Mouse (Mus musculus) gastrocnemius, postnatal 36 days (tissue): ENCODE data around the gene Dbi. TPM values are rescaled to one million over a fixed set of nuclear protein-coding genes. Genes with fewer than 3 reads are reported as not detected.
"Not testable (repeated sequence)": the region's sequence is repeated elsewhere in the genome, so short reads cannot be mapped to it uniquely, and the experiment has no call there.

Experiments
- DNase-seq, 2 experiments: peaks; one replicate each; pipeline ENCODE4 v3.0.0; 2022
- intact Hi-C: fragments of 180-260 bp; cut with DNase I; formaldehyde crosslinking; loops from one replicate; pipeline ENCODE4 v1.15.1; 2025
- total RNA-seq, 2 experiments: library from RNA; stranded (reverse); gene quantifications; 2 replicates each; pipeline ENCODE4 v1.2.3; 2021

The Dbi gene
- total RNA-seq, 2 experiments from 2014 or later = 143 to 145 TPM

- DNase-seq = no peak
- intact Hi-C loops = no loop called here
These were observed 1.9 kb upstream of the Dbi start for GRCm38 (mm10) chr1:120122634-120123383.

DNA sequence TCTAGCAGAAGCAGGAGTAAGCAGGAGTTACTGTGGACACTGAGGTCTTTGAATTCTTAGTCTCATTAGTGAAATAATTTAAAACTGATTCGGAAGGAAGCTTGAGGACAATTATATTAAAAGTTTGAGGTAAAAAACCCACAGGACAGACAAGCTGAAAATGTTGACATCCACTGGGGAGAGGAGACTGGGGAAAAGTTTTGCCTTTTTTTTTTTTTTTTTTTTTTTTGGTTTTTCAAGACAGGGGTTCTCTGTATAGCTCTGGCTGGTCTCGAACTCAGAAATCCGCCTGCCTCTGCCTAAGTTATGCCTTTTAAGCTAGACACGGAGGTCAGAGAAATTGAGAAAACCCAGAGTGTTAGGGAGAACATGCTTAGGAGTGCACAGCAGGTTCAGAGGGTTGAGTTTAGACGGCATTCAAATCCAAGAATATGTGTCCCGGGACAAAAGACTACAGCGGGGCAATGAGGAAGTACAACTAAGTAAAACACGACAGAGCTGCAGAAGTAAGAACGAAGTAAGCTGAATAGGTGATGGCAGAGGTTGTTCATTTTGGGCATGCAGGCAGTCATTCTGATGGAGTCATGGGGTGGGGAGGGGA lies 1.2 kb upstream of the Dbi start:
- intact Hi-C loops = no loop called here

GRCm38 (mm10) chr1:120120141-120120968 lies 523 bp downstream of the Dbi start:
- peak; percentile 21 to 45 for DNase-seq
- intact Hi-C loops = no loop called here

More for the DNA sequence above, 1.2 kb upstream of the Dbi start:
- DNase-seq = no peak

GRCm38 (mm10) chr1:120119389-120119788 lies 1.5 kb downstream of the Dbi start:
- intact Hi-C loops = no loop called here
- no peak for DNase-seq

GRCm38 (mm10) chr1:120118854-120119253 lies 2.0 kb downstream of the Dbi start:
- intact Hi-C loops = no loop called here
- DNase-seq = no peak

DNA sequence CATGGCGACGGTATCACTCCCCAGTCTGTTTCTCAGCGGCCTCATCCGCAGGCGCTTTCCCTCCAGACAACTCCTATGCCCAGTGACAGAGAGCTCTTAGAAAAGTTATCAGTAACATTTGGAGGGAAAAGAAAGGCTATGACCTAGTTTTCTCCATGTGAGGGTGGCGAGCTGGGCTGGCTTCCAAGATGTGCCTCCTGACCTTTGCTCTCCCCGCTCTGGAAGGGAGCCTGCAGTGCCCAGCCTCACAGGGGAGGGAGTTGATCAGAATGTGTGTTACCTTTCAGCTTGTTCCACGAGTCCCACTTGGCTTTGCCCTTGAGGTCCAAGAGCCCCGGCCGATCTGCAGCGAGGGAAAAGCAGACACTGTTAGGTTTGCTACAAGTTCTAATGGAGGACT lies 4.8 kb downstream of the Dbi start:
- intact Hi-C loops = no loop called here
- no peak for DNase-seq

GRCm38 (mm10) chr1:120115671-120116081 lies 5.2 kb downstream of the Dbi start:
- DNase-seq = peak; percentile 29 to 53
- intact Hi-C loops = no loop called here

- no peak for DNase-seq
- intact Hi-C loops = no loop called here
These were observed 8.4 kb downstream of the Dbi start for GRCm38 (mm10) chr1:120112251-120113187.

DNA sequence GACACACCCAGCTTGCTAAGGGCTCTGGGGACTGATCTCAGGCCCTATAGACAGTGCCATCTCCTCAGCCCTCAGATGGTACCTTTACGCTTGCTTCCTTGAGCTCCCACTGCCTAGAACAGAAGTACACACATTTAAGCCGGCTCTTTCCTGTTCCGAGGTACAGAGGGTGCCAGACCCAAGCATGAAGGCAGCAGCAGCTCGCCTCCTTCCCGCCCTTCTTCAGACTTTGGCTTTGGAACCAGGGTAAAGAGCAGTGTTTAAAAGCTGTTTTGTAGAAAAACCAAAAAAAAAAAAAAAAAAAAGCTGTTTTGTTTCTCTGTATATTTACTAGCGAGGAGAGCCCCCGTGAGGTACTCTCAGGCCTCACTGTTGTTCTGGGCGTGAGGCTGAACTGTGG lies 9.1 kb downstream of the Dbi start:
- intact Hi-C loops = no loop called here
- DNase-seq = no peak

DNA sequence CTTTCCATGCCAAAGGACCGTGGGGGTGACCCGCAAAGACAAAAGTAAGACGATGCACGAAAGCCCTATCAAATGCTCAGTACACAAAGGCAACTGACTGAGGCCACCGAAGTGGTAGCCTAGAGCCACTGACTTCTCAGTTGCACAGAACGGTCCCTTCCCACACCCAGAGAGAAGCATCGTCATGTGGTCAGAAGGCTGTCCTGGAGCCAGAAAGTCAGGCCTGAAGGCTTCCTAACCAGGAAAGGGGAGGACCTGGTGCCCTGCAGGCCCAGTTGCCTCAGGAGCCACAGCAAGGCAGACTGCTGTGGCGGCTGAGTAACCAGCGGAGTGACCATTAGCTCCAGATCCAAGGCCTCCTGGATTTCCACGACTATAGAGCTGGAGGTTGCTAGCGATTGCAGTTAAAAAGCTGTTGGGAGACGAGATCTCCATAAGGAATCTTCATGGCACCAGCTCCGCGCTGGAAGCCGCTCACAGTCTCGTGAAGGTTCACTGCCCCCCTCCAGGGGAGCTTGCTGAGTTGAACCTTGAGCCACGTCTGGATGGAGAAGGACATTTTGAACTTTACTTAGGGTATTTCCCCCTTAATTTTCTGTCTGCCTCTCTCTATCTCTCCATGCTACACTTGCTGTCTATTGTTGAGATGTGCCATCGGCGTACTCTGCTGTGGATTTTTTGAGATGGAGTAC lies 11.0 kb downstream of the Dbi start:
- intact Hi-C loops = no loop called here
- DNase-seq = no peak

DNA sequence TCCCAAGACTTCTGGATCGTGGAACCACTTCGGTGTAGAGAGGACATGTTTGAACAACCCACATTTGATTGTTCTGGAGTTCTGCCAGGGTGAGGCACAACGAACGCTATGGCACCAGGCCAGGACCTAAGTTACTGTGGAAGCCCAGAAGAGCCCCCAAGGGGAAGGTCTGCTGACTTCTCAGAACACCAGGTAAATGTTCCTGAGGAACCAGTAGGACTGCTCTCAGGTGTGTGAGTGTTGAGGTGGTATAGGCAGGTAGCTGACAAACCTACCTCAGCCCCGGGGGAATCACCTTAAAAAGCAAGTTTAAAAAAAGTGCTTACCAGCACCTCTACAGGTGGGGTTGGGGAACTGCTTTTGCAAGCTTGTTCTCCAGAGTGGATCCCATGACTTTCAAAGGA lies 15.3 kb downstream of the Dbi start:
- no peak for DNase-seq
- intact Hi-C loops = no loop called here

- intact Hi-C loops = loop anchor here (2.0 kb wide), 1 partner anchor 46 kb away; no protein-coding TSS in a partner anchor
These were observed 19.7 kb downstream of the Dbi start for GRCm38 (mm10) chr1:120101227-120101609.

DNA sequence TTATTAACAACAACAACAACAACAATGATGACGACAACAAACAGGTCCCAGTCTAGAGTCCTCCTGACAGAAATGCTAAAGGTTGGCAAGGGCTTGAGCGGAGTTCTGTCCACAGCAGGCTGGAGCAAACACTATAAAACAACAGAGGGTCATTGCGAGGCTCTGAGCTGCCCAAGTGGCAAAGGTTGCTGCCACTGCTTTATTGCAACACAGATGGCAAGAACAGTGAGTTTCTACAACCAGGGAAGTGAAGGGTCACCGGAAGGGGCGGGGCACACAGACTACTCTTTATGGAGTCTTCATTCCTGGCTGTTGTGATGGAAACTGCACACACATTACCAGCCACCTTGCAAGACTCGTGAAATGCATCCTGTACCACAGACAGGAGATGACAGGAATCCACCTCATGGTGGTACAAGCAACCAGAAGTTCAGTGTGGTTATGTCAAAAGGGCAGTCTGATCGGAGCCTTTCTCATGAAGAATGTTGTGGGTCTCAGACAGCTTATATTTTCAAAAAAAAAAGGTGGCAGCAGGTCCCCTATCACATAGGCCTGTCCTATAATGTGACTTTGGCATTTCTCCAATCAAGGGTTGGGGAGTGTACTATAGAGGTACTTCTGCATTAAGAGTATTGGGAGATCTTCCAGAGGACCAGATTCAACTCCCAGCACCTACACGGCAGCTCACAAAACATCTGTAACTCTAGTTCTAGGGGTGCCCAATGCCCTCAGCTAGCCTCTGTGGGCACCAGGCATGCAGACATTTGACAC lies 20.2 kb downstream of the Dbi start:
- DNase-seq = no peak
- intact Hi-C loops = loop anchor here (2.0 kb wide), 1 partner anchor 46 kb away; no protein-coding TSS in a partner anchor

More at GRCm38 (mm10) chr1:120101227-120101609, 19.7 kb downstream of the Dbi start:
- DNase-seq = no peak

GRCm38 (mm10) chr1:120099483-120099882 lies 21.4 kb downstream of the Dbi start:
- intact Hi-C loops = loop anchor here (2.0 kb wide), 1 partner anchor 53 kb away; no protein-coding TSS in a partner anchor
- no peak for DNase-seq

DNA sequence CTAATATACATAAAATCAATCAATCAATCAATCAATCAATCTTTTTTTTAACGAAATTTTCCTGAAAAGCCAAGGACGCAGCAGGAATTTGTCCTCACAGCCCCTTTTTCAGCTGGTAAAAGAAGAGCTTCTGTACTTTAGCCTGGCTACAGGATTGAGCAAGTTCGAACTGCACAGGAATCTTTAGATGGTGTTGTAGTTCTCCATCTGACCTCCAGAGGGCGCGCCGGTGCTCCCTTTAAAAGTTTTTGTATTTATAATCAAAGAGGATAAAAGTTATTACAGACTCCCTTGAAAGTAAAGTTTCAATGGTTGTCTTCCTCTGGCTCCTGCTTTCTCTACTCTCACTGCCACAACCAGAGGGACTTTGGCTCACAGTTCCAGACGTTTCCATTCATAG lies 22.6 kb downstream of the Dbi start:
- peak in 1 of 2 experiments; percentile 68 for DNase-seq
- intact Hi-C loops = loop anchor here (2.0 kb wide), 1 partner anchor 54 kb away; no protein-coding TSS in a partner anchor

- intact Hi-C loops = no loop called here
- DNase-seq = no peak
These were observed 26.0 kb downstream of the Dbi start for GRCm38 (mm10) chr1:120094920-120095319.

- intact Hi-C loops = not testable (repeated sequence)
- peak; percentile 75 to 82 for DNase-seq
These were observed 27.3 kb downstream of the Dbi start for GRCm38 (mm10) chr1:120093482-120094134.
